Mouse (Mus musculus) heart, embryonic 11.5 days (tissue): Measurements from ENCODE around the gene Atp13a2. TPM values are rescaled to one million over a fixed set of nuclear protein-coding genes. Genes with fewer than 3 reads are reported as not detected.

ENCODE experiments used
- ATAC-seq: fragments of 200-750 bp; cut with Nextera tagmentation; replicated peaks from 2 replicates; pipeline ENCODE4 v1.8.0; 2017; ENCODE audit warnings: moderate library complexity; ENCODE audit not compliant: insufficient number of reproducible peaks, low FRiP score, low TSS enrichment
- H3K27ac ChIP-seq: fragments of 300-500 bp; sonication (generic); 2 replicates; pipeline ENCODE4 v1.5.1; 2014; ENCODE audit warnings: mild to moderate bottlenecking, low read depth, low read length
- H3K27me3 ChIP-seq: fragments of 300-500 bp; sonication (generic); 2 replicates; pipeline ENCODE4 v1.6.1; 2014; ENCODE audit warnings: mild to moderate bottlenecking, low read length, mixed read lengths; ENCODE audit not compliant: control insufficient read depth, insufficient read depth
- H3K36me3 ChIP-seq: fragments of 300-500 bp; sonication (generic); 2 replicates; pipeline ENCODE4 v1.6.1; 2014; ENCODE audit warnings: mild to moderate bottlenecking, low read length, moderate library complexity, mixed read lengths; ENCODE audit not compliant: control insufficient read depth, insufficient read depth
- H3K4me1 ChIP-seq: fragments of 300-500 bp; sonication (generic); 2 replicates; pipeline ENCODE4 v1.6.1; 2014; ENCODE audit warnings: low read length; ENCODE audit not compliant: control insufficient read depth, insufficient read depth
- H3K4me2 ChIP-seq: fragments of 300-500 bp; sonication (generic); 2 replicates; pipeline ENCODE4 v1.6.1; 2014; ENCODE audit warnings: mild to moderate bottlenecking, moderate library complexity
- H3K4me3 ChIP-seq: fragments of 300-500 bp; sonication (generic); 2 replicates; pipeline ENCODE4 v1.5.1; 2014; ENCODE audit warnings: low read depth, low read length
- H3K9ac ChIP-seq: fragments of 300-500 bp; sonication (generic); 2 replicates; pipeline ENCODE4 v1.6.1; 2014; ENCODE audit warnings: mild to moderate bottlenecking, low read depth, low read length, moderate library complexity
- H3K9me3 ChIP-seq: fragments of 300-500 bp; sonication (generic); replicated peaks from 2 replicates; pipeline ENCODE4 v1.6.1; 2016; ENCODE audit warnings: low read length; ENCODE audit not compliant: control insufficient read depth
- WGBS: fragments of 180-500 bp; shearing (Covaris S2); extraction: QIAGEN DNeasy Blood & Tissue Kit; methylation state at CpG from one replicate; pipeline ENCODE4 v1.1.7; 2014; ENCODE audit not compliant: insufficient replicate concordance; 5-methylcytosine and 5-hydroxymethylcytosine counted together
- polyA plus RNA-seq: library from polyadenylated mRNA; unstranded; fragments of >200 nt; fragmentation: Nextera tagmentation; extraction: Ambion mirVana; gene quantifications from 2 replicates; pipeline ENCODE4 v1.2.1, GENCODE M21; 2014

The Atp13a2 gene
- polyA plus RNA-seq, 1 experiment from 2014 or later = 18.2 TPM

- no peaks in the 10 kb centered on the region for H3K9me3 ChIP-seq
- peaks cover 6% of the 10 kb centered on the region for H3K36me3 ChIP-seq
- H3K4me3 ChIP-seq = no peak overlapping the region
- H3K27me3 ChIP-seq = no peaks in the 10 kb centered on the region
- 0 out of 2 replicates have a peak overlapping the region, but pooled peaks have one; percentile 24 for H3K9ac ChIP-seq
- ATAC-seq = no peak
- H3K27ac ChIP-seq = no peak overlapping the region
- H3K4me1 ChIP-seq = peaks cover 12% of the 10 kb centered on the region; the same call in 1 of the 2 replicates
- H3K4me2 ChIP-seq = no peak overlapping the region
- 89% methylated on average over 17 of the region's 17 CpGs for WGBS
Observed at GRCm38 (mm10) chr4:141048810-141049475, 62.3 kb downstream of the Atp13a2 start.

- 60% methylated on average over 4 of the region's 4 CpGs for WGBS
- H3K27ac ChIP-seq = no peak overlapping the region
- no peak overlapping the region for H3K4me3 ChIP-seq
- no peaks in the 10 kb centered on the region for H3K27me3 ChIP-seq
- no peak overlapping the region for H3K9ac ChIP-seq
- H3K9me3 ChIP-seq = no peaks in the 10 kb centered on the region
- H3K36me3 ChIP-seq = peaks cover 6% of the 10 kb centered on the region
- H3K4me1 ChIP-seq = peaks cover 12% of the 10 kb centered on the region; the same call in 1 of the 2 replicates
- no peak overlapping the region for H3K4me2 ChIP-seq
- ATAC-seq = no peak
Observed at GRCm38 (mm10) chr4:141049476-141049835, 62.8 kb downstream of the Atp13a2 start.

GRCm38 (mm10) chr4:141052442-141052841 lies 65.8 kb downstream of the Atp13a2 start:
- no peaks in the 10 kb centered on the region for H3K27me3 ChIP-seq
- peak overlapping the region; percentile 54 for H3K9ac ChIP-seq
- H3K4me2 ChIP-seq = no peak overlapping the region
- no peaks in the 10 kb centered on the region for H3K9me3 ChIP-seq
- H3K27ac ChIP-seq = no peak overlapping the region
- peaks cover 12% of the 10 kb centered on the region; the same call in 1 of the 2 replicates for H3K4me1 ChIP-seq
- ATAC-seq = no peak
- 81% methylated on average over 12 of the region's 12 CpGs for WGBS
- H3K36me3 ChIP-seq = peaks cover 2% of the 10 kb centered on the region; the same call in 1 of the 2 replicates
- H3K4me3 ChIP-seq = no peak overlapping the region

GRCm38 (mm10) chr4:141053138-141053537 lies 66.5 kb downstream of the Atp13a2 start:
- Histone ChIP-seq H3K27ac (0 out of 2 replicates have a peak overlapping the region, but pooled peaks have one; percentile 32), H3K4me1 (peaks cover 12% of the 10 kb centered on the region; the same call in 1 of the 2 replicates), H3K4me2 (peak overlapping the region; percentile 44), H3K36me3 (peaks cover 2% of the 10 kb centered on the region; the same call in 1 of the 2 replicates), H3K27me3 (no peaks in the 10 kb centered on the region), H3K9ac (peak overlapping the region; percentile 54), H3K4me3 (no peak overlapping the region), H3K9me3 (no peaks in the 10 kb centered on the region)
- no peak; the same call in 1 of the 2 replicates for ATAC-seq
- 49% methylated on average over 8 of the region's 8 CpGs for WGBS

GRCm38 (mm10) chr4:141053568-141054161 lies 67.0 kb downstream of the Atp13a2 start:
- 0 out of 2 replicates have a peak overlapping the region, but pooled peaks have one; percentile 32 for H3K27ac ChIP-seq
- H3K9me3 ChIP-seq = no peaks in the 10 kb centered on the region
- ATAC-seq = 0 out of 2 replicates have a peak, but pooled peaks have one; percentile 20
- no peaks in the 10 kb centered on the region for H3K27me3 ChIP-seq
- 0 out of 2 replicates have a peak overlapping the region, but pooled peaks have one; percentile 12 for H3K4me3 ChIP-seq
- peak overlapping the region; percentile 54 for H3K9ac ChIP-seq
- H3K4me2 ChIP-seq = peak overlapping the region; percentile 44
- WGBS = 34% methylated on average over 17 of the region's 17 CpGs
- peaks cover 12% of the 10 kb centered on the region; the same call in 1 of the 2 replicates for H3K4me1 ChIP-seq
- peaks cover 2% of the 10 kb centered on the region; the same call in 1 of the 2 replicates for H3K36me3 ChIP-seq

Other genes with a start within 250 kb of the Atp13a2 start
- not detected in 2 replicates for gene Padi6, start 244.2 kb upstream of the Atp13a2 start, polyA plus RNA-seq
- gene Padi4, start 212.6 kb upstream of the Atp13a2 start, polyA plus RNA-seq = 1.9 and 2.4 TPM in 2 replicates
- 0.39 and 0.63 TPM in 2 replicates for gene Padi3, start 176.2 kb upstream of the Atp13a2 start, polyA plus RNA-seq
- 0.19 and 0.24 TPM in 2 replicates for gene Padi1, start 141.1 kb upstream of the Atp13a2 start, polyA plus RNA-seq
- gene Padi2, start 80.5 kb upstream of the Atp13a2 start, polyA plus RNA-seq = 3.8 and 5.9 TPM in 2 replicates
- gene Sdhb, start 25.7 kb upstream of the Atp13a2 start, polyA plus RNA-seq = 760 and 778 TPM in 2 replicates
- gene Mfap2, start 23.5 kb downstream of the Atp13a2 start, polyA plus RNA-seq = 246 and 248 TPM in 2 replicates
- gene Crocc, start 73.7 kb downstream of the Atp13a2 start, polyA plus RNA-seq = 4.5 and 4.7 TPM in 2 replicates
- 34.4 and 41.9 TPM in 2 replicates for gene Necap2, start 91.5 kb downstream of the Atp13a2 start, polyA plus RNA-seq
- 0.64 TPM in 1 of 2 replicates, not detected in the other for gene Spata21, start 101.5 kb downstream of the Atp13a2 start, polyA plus RNA-seq
- 23.6 and 25.7 TPM in 2 replicates for gene Szrd1, start 152.9 kb downstream of the Atp13a2 start, polyA plus RNA-seq
- 18.5 and 19.3 TPM in 2 replicates for gene Fbxo42, start 161.0 kb downstream of the Atp13a2 start, polyA plus RNA-seq
- 2.0 and 2.4 TPM in 2 replicates for gene Rsg1, start 227.1 kb downstream of the Atp13a2 start, polyA plus RNA-seq